Mouse (Mus musculus): ENCODE results near the gene Srp54a. TPM values are rescaled to one million over a fixed set of nuclear protein-coding genes. Genes with fewer than 3 reads are reported as not detected.
"Not testable (repeated sequence)": the region's sequence is repeated elsewhere in the genome, so short reads cannot be mapped to it uniquely, and the experiment has no call there.

The Srp54a gene
- 10 to 100 TPM; 78.8 to 99.0 TPM for total RNA-seq (2021)
- long read RNA-seq, experiment 1, full-length matches to known transcripts, result 36 of 39 reads
- long read RNA-seq, experiment 1, partial matches to known transcripts, result 2 of 39 reads
- long read RNA-seq, experiment 1, other reads (novel, unspliced or antisense), result 1 of 39 reads
- long read RNA-seq, experiment 2, full-length matches to known transcripts, result 24 of 26 reads
- long read RNA-seq, experiment 2, partial matches to known transcripts, result 0 of 26 reads
- long read RNA-seq, experiment 2, other reads (novel, unspliced or antisense), result 2 of 26 reads

DNA sequence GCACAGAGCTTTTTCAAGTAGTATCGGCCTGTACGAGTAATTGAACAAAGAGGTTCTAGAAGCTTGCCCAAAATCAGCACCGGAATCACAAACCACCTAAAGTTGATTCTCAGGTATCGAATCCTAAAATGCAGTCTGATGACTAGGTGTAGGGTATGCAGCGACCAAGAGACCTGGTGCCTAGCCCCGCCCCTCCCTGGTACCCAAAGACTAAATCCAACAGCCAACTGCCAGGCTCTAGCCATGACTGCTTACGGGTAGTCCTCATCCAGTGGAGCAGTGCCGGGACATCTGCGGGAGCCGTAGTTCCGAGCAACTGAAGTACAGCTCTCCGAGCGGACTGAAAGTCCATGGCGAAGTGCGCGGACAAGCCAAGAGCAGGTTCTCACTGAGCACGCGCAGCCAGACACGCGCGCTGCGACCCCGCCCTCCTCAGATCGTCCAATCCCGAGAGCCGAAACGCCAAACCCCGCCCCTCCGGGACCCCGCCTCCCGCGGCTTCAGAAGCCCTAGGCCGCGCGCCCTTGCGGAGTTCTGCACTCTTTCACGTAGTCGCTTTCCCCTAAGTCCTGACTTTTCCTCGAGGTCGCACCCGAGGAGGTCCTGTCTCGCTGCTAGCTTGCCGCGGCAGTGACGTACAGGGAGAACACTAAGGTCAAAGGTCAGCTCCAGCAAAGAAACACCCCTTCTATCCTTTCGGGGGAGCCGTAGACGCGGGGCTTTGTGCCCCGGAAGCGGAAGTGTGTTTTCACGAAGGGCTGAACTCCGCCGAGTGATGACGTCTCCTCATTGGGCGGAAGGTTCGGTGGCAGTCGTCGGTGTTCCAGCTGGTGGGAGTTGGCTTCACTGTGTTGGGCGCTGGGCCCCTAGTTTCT is at the start of gene Srp54a, which contains the start of gene 2700097O09Rik:
Gene Srp54a (plus strand): TSS at position 537 of the 875 bp plus-strand sequence.
Gene 2700097O09Rik (minus strand): TSS at position 385 of the 875 bp plus-strand sequence.
- peak within 1 kb of the TSS; percentile 85 for H3K27ac ChIP-seq
- peak within 1 kb of the TSS; percentile 69 for H3K4me3 ChIP-seq
- intact Hi-C loops (cut with DNase I), result not testable (repeated sequence)
- peak; percentile 86 to 90 for DNase-seq (ENCODE audit: extremely low spot score in 1 of 2, low spot score in 2 of 2)

- Histone ChIP-seq H3K4me3 (no peak overlapping the region), H3K27ac (no peak overlapping the region)
- TF ChIP-seq CTCF (IDR thresholded peaks at IDR 0.05), result no peak
- DNase-seq (ENCODE audit: extremely low spot score in 1 of 2, low spot score in 2 of 2), result no peak
- intact Hi-C loops (cut with DNase I), result no loop called here
Observed at GRCm38 (mm10) chr12:55041011-55041410, 39.1 kb upstream of the Srp54a start.

- intact Hi-C loops (cut with DNase I), result no loop called here
- Histone ChIP-seq H3K27ac (no peak overlapping the region), H3K4me3 (no peak overlapping the region)
- DNase-seq (ENCODE audit: extremely low spot score in 1 of 2, low spot score in 2 of 2), result no peak
- TF ChIP-seq CTCF (IDR thresholded peaks at IDR 0.05), result no peak
Observed at GRCm38 (mm10) chr12:55049731-55050353, 30.2 kb upstream of the Srp54a start.

GRCm38 (mm10) chr12:55051210-55052173 is 28.6 kb upstream of the Srp54a start:
- intact Hi-C loops (cut with DNase I), result no loop called here
- no peak for TF ChIP-seq CTCF (IDR thresholded peaks at IDR 0.05)
- no peak for DNase-seq (ENCODE audit: extremely low spot score in 1 of 2, low spot score in 2 of 2)
- Histone ChIP-seq H3K4me3 (no peak overlapping the region), H3K27ac (no peak overlapping the region)

DNA sequence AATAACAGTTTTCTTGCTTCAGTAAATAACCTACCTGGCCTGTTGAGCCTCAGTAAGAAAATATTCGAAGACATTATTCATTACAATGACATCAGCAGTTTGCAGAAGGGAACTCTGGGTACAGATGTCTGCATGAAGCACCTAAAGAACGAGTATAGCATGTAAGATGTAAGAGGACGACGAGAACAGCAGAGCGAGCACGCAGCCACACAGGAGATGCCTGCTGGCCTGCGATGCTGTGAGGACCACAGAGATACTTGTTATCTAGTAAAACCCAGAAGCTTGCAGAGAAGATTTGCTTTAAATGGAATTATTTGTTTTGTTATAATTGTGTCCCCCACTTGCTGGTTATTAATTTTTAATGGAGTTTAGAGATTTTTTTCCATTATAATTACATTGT is 26.8 kb upstream of the Srp54a start:
- no peak for DNase-seq (ENCODE audit: extremely low spot score in 1 of 2, low spot score in 2 of 2)
- Histone ChIP-seq H3K27ac (no peak overlapping the region), H3K4me3 (no peak overlapping the region)
- intact Hi-C loops (cut with DNase I), result no loop called here
- TF ChIP-seq CTCF (IDR thresholded peaks at IDR 0.05), result no peak

GRCm38 (mm10) chr12:55054551-55055241 is 25.4 kb upstream of the Srp54a start:
- no peak overlapping the region for H3K4me3 ChIP-seq
- intact Hi-C loops (cut with DNase I), result no loop called here
- no peak overlapping the region for H3K27ac ChIP-seq
- no peak for TF ChIP-seq CTCF (IDR thresholded peaks at IDR 0.05)
- DNase-seq (ENCODE audit: extremely low spot score in 1 of 2, low spot score in 2 of 2), result no peak

- no peak for DNase-seq (ENCODE audit: extremely low spot score in 1 of 2, low spot score in 2 of 2)
- no peak overlapping the region for H3K27ac ChIP-seq
- no peak for TF ChIP-seq CTCF (IDR thresholded peaks at IDR 0.05)
- no peak overlapping the region for H3K4me3 ChIP-seq
- intact Hi-C loops (cut with DNase I), result no loop called here
Observed at GRCm38 (mm10) chr12:55056703-55057102, 23.4 kb upstream of the Srp54a start.

GRCm38 (mm10) chr12:55058865-55059615 is 21.0 kb upstream of the Srp54a start:
- Histone ChIP-seq H3K27ac (no peak overlapping the region), H3K4me3 (no peak overlapping the region)
- TF ChIP-seq CTCF (IDR thresholded peaks at IDR 0.05), result no peak
- no peak for DNase-seq (ENCODE audit: extremely low spot score in 1 of 2, low spot score in 2 of 2)
- intact Hi-C loops (cut with DNase I), result no loop called here

GRCm38 (mm10) chr12:55059812-55060211 is 20.2 kb upstream of the Srp54a start:
- no peak for DNase-seq (ENCODE audit: extremely low spot score in 1 of 2, low spot score in 2 of 2)
- Histone ChIP-seq H3K27ac (no peak overlapping the region), H3K4me3 (no peak overlapping the region)
- intact Hi-C loops (cut with DNase I), result no loop called here
- TF ChIP-seq CTCF (IDR thresholded peaks at IDR 0.05), result no peak
